Mouse (Mus musculus) forebrain, embryonic 16.5 days (tissue): ENCODE data around the gene Hrct1. TPM values are rescaled to one million over a fixed set of nuclear protein-coding genes. Genes with fewer than 3 reads are reported as not detected.

Source experiments
- ATAC-seq: fragments of 200-750 bp; cut with Nextera tagmentation; 2 replicates; pipeline ENCODE4 v1.8.0; 2017; ENCODE audit warnings: mild to moderate bottlenecking, moderate library complexity
- H3K27ac ChIP-seq: fragments of 300-500 bp; sonication (generic); 2 replicates; pipeline ENCODE4 v1.5.1; 2014; ENCODE audit warnings: low read length, control low read depth
- H3K27me3 ChIP-seq: fragments of 300-500 bp; sonication (generic); replicated peaks from 2 replicates; pipeline ENCODE4 v1.6.1; 2014; ENCODE audit warnings: low read length; ENCODE audit not compliant: control insufficient read depth, insufficient read depth
- H3K36me3 ChIP-seq: fragments of 300-500 bp; sonication (generic); 2 replicates; pipeline ENCODE4 v1.6.1; 2014; ENCODE audit not compliant: control insufficient read depth, insufficient read depth
- H3K4me1 ChIP-seq: fragments of 300-500 bp; sonication (generic); replicated peaks from 2 replicates; pipeline ENCODE4 v1.6.1; 2014; ENCODE audit warnings: low read length; ENCODE audit not compliant: control insufficient read depth, insufficient read depth
- H3K4me2 ChIP-seq: fragments of 300-500 bp; sonication (generic); 2 replicates; pipeline ENCODE4 v1.6.1; 2014; ENCODE audit warnings: mild to moderate bottlenecking, low read length, control low read depth
- H3K4me3 ChIP-seq: fragments of 300-500 bp; sonication (generic); replicated peaks from 2 replicates; pipeline ENCODE4 v1.5.1; 2014; ENCODE audit warnings: mild to moderate bottlenecking, low read length, control low read depth
- H3K9ac ChIP-seq: fragments of 300-500 bp; sonication (generic); replicated peaks from 2 replicates; pipeline ENCODE4 v1.6.1; 2014; ENCODE audit warnings: low read depth, low read length, control low read depth
- H3K9me3 ChIP-seq: fragments of 300-500 bp; sonication (generic); 2 replicates; pipeline ENCODE4 v1.6.1; 2016; ENCODE audit warnings: low read length; ENCODE audit not compliant: control insufficient read depth
- WGBS: fragments of 180-500 bp; shearing (Covaris S2); extraction: QIAGEN DNeasy Blood & Tissue Kit; methylation state at CpG from one replicate; pipeline ENCODE4 v1.1.7; 2014; 5-methylcytosine and 5-hydroxymethylcytosine counted together
- polyA plus RNA-seq: library from polyadenylated mRNA; unstranded; fragments of >200 nt; fragmentation: Nextera tagmentation; extraction: Ambion mirVana; gene quantifications from 2 replicates; pipeline ENCODE4 v1.2.1, GENCODE M21; 2015

Gene Hrct1
- polyA plus RNA-seq, 1 experiment from 2014 or later: 0.47 TPM

DNA sequence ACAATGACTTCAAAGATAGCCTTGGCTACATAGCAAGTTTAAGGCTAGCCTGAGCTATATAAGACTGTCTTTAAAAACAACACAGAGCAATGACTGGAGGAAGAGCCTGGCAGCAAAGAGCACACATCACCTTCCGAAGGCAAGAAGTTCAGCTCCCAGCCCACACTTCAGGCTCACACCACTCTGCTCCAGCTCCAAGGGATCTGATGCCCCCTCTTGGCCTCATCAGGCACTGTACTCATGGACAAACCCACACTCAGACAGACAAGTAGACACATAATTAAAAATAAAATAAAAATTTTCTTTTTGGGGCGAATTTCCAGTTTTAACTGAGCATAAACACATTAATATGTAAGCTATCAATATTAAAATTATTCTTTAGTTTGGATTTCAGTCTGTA is 34.3 kb downstream of the Hrct1 start:
- Histone ChIP-seq H3K4me1 (no peaks in the 10 kb centered on the region), H3K9me3 (no peaks in the 10 kb centered on the region), H3K4me2 (no peak overlapping the region), H3K4me3 (no peak overlapping the region), H3K9ac (no peak overlapping the region), H3K27me3 (no peaks in the 10 kb centered on the region), H3K36me3 (no peaks in the 10 kb centered on the region), H3K27ac (no peak overlapping the region)
- 81% methylated on average over 2 of the region's 2 CpGs for WGBS
- no peak for ATAC-seq

DNA sequence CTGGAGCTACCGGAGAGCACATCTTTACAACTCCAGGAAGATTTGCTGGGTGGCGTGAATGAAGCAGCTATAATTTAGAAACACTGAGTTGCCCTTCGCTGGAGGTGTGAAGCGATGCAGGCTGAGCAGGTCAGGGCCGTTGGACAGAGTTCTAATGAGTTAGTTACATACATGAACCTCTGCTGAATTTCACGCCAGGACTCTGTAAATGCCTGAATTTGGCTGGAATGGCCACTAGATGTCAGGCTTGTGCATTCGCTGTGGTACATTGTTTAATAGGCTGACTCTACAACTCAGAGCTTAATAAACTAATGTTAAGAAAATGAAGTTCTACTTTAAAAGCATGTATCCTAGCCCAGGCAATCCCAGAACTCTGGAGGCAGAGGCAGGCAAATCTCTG is 36.4 kb downstream of the Hrct1 start:
- no peak overlapping the region for H3K4me2 ChIP-seq
- ATAC-seq: no peak
- H3K36me3 ChIP-seq: no peaks in the 10 kb centered on the region
- H3K4me3 ChIP-seq: no peak overlapping the region
- no peak overlapping the region for H3K27ac ChIP-seq
- 23% methylated on average over 7 of the region's 7 CpGs for WGBS
- no peaks in the 10 kb centered on the region for H3K4me1 ChIP-seq
- no peaks in the 10 kb centered on the region for H3K9me3 ChIP-seq
- H3K9ac ChIP-seq: no peak overlapping the region
- H3K27me3 ChIP-seq: no peaks in the 10 kb centered on the region

DNA sequence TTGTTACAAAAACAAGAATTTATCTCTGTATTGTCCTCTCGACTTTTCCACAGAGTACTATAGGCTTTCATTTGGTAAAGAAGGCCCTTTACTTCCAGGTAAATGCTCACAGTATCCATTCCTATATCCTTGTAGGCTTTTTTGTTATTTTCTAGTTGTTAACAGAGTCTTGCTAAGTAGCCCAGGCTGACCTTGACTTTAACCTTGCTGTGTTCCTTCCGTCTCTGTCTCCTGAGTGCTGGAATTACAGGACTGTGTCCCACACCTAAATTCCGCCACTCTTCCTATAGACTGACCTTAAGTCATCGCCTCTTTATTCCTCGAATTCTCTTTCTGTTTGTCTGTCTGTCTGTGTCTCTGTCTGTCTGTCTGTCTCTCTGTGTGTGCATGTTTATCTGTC is 41.4 kb downstream of the Hrct1 start:
- no peak for ATAC-seq
- 88% methylated on average over 5 of the region's 5 CpGs for WGBS
- H3K27ac ChIP-seq: no peak overlapping the region
- no peak overlapping the region for H3K4me3 ChIP-seq
- no peaks in the 10 kb centered on the region for H3K27me3 ChIP-seq
- H3K36me3 ChIP-seq: no peaks in the 10 kb centered on the region
- no peak overlapping the region for H3K9ac ChIP-seq
- no peaks in the 10 kb centered on the region for H3K9me3 ChIP-seq
- no peaks in the 10 kb centered on the region for H3K4me1 ChIP-seq
- no peak overlapping the region for H3K4me2 ChIP-seq

DNA sequence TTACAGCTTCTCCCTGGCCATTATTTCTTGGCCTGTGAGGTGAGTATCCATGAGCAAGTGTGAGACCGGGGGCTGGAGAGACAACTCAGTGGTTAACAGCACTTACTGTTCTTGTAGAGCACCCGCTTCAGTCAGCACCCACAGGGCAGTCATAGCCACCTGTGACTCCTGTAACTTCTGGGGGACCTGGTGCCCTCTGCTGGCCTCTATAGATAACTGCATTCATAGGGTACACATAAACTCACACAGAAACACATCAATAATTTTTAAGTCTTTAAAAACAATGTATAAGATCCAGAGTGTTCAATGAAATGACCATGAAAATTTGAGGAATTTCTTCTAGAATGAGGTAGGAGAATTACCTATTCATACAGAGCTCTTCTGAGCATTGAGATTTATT is 42.4 kb downstream of the Hrct1 start:
- Histone ChIP-seq H3K9ac (no peak overlapping the region), H3K27me3 (no peaks in the 10 kb centered on the region), H3K4me3 (no peak overlapping the region), H3K9me3 (no peaks in the 10 kb centered on the region), H3K4me1 (no peaks in the 10 kb centered on the region), H3K4me2 (no peak overlapping the region), H3K27ac (no peak overlapping the region), H3K36me3 (no peaks in the 10 kb centered on the region)
- 98% methylated on average over 2 of the region's 2 CpGs for whole genome bisulfite sequencing
- no peak for ATAC-seq

GRCm38 (mm10) chr4:43770909-43771308 is 43.9 kb downstream of the Hrct1 start, which contains the start of gene Olfr159:
Gene Olfr159, minus strand, starts transcription at chr4:43771009.
- no peak for ATAC-seq
- Histone ChIP-seq H3K27me3 (no peaks in the 10 kb centered on the region), H3K4me2 (no peak within 1 kb of the TSS), H3K4me1 (no peaks in the 10 kb centered on the region), H3K27ac (no peak within 1 kb of the TSS), H3K9me3 (no peaks in the 10 kb centered on the region), H3K9ac (no peak within 1 kb of the TSS), H3K36me3 (no peaks in the 10 kb centered on the region), H3K4me3 (no peak within 1 kb of the TSS)
- 89% methylated on average over 6 of the region's 6 CpGs for WGBS

DNA sequence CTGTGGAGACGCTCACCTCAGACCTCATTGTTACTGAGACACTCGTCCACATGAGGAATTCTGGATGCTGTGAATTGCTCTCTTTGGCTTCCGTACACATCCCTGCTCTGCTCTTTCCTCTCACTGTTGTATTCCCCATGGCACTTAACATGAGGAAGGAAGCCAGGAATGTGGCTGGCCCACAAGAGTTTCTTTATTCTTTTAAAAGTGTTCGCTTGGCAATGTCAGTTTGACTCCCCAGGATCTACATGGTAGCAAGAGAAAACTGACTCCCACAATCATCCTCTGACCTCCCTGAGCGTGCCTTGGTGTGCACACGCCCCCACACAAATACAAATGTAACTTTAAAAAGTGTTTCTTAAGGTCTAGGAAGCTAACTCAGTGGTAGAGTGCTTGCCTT is 44.6 kb downstream of the Hrct1 start:
- H3K27me3 ChIP-seq: no peaks in the 10 kb centered on the region
- H3K36me3 ChIP-seq: no peaks in the 10 kb centered on the region
- H3K27ac ChIP-seq: no peak overlapping the region
- 61% methylated on average over 6 of the region's 6 CpGs for WGBS
- H3K9ac ChIP-seq: no peak overlapping the region
- no peak overlapping the region for H3K4me2 ChIP-seq
- no peak for ATAC-seq
- no peak overlapping the region for H3K4me3 ChIP-seq
- H3K9me3 ChIP-seq: no peaks in the 10 kb centered on the region
- no peaks in the 10 kb centered on the region for H3K4me1 ChIP-seq

DNA sequence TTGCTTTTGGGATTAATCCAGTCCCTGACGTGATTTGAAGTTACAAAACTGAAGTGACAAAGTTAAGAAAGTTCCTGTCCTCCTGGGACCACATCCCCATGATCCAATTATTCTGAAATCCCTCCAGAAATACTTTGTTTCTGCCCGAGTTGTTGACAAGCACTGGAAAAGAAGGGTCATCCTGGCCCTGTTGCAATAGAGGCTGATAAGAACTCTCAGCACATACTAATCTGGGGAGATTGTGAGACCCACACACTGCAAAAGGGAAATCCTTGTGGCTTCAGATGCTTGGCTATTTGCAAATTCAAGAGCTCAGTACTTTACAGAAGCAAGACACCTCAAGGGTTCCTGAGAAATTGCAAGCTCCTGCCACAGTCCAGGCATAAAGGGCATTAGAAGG is 45.3 kb downstream of the Hrct1 start:
- whole genome bisulfite sequencing: 29% methylated on average over 2 of the region's 2 CpGs
- Histone ChIP-seq H3K27me3 (no peaks in the 10 kb centered on the region), H3K36me3 (no peaks in the 10 kb centered on the region), H3K27ac (no peak overlapping the region), H3K4me2 (no peak overlapping the region), H3K9ac (no peak overlapping the region), H3K4me1 (no peaks in the 10 kb centered on the region), H3K9me3 (no peaks in the 10 kb centered on the region), H3K4me3 (no peak overlapping the region)
- ATAC-seq: no peak

Other genes with a start within 250 kb of the Hrct1 start
- gene Sit1, start 243.5 kb upstream of the Hrct1 start, polyA plus RNA-seq: not detected in 2 replicates
- 62.0 and 63.1 TPM in 2 replicates for gene Ccdc107, start 234.3 kb upstream of the Hrct1 start, polyA plus RNA-seq
- 17.4 and 18.8 TPM in 2 replicates for gene Arhgef39, start 227.5 kb upstream of the Hrct1 start, polyA plus RNA-seq
- 0.16 and 0.20 TPM in 2 replicates for gene Car9, start 220.2 kb upstream of the Hrct1 start, polyA plus RNA-seq
- 10.5 and 13.2 TPM in 2 replicates for gene Tpm2, start 203.4 kb upstream of the Hrct1 start, polyA plus RNA-seq
- 83.5 and 91.1 TPM in 2 replicates for gene Creb3, start 164.9 kb upstream of the Hrct1 start, polyA plus RNA-seq
- gene Tln1, start 164.5 kb upstream of the Hrct1 start, polyA plus RNA-seq: 49.5 and 54.6 TPM in 2 replicates
- gene Rgp1, start 148.5 kb upstream of the Hrct1 start, polyA plus RNA-seq: 27.0 and 30.5 TPM in 2 replicates
- 62.3 and 64.6 TPM in 2 replicates for gene Gba2, start 148.3 kb upstream of the Hrct1 start, polyA plus RNA-seq
- gene Msmp, start 142.7 kb upstream of the Hrct1 start, polyA plus RNA-seq: 1.5 and 1.7 TPM in 2 replicates
- 13.3 and 15.0 TPM in 2 replicates for gene Npr2, start 95.3 kb upstream of the Hrct1 start, polyA plus RNA-seq
- gene Spag8, start 73.6 kb upstream of the Hrct1 start, polyA plus RNA-seq: 5.2 and 5.8 TPM in 2 replicates
- gene Hint2, start 70.7 kb upstream of the Hrct1 start, polyA plus RNA-seq: 61.1 and 66.3 TPM in 2 replicates
- gene Tmem8b, start 58.2 kb upstream of the Hrct1 start, polyA plus RNA-seq: 14.6 and 15.5 TPM in 2 replicates
- gene Fam221b, start 58.0 kb upstream of the Hrct1 start, polyA plus RNA-seq: 1.3 and 1.5 TPM in 2 replicates
- not detected in 2 replicates for gene Olfr70, start 26.4 kb upstream of the Hrct1 start, polyA plus RNA-seq
- gene Olfr71, start 16.9 kb upstream of the Hrct1 start, polyA plus RNA-seq: 0.09 TPM in 1 of 2 replicates, not detected in the other
- 0.10 and 0.16 TPM in 2 replicates for gene Spaar, start 2.8 kb downstream of the Hrct1 start, polyA plus RNA-seq
- not detected in 2 replicates for gene Olfr159, start 43.8 kb downstream of the Hrct1 start, polyA plus RNA-seq
- not detected in 2 replicates for gene Olfr156, start 96.7 kb downstream of the Hrct1 start, polyA plus RNA-seq
- gene Olfr157, start 113.0 kb downstream of the Hrct1 start, polyA plus RNA-seq: not detected in 2 replicates
- not detected in 2 replicates for gene Olfr155, start 124.4 kb downstream of the Hrct1 start, polyA plus RNA-seq
- 4.8 and 5.1 TPM in 2 replicates for gene Reck, start 148.3 kb downstream of the Hrct1 start, polyA plus RNA-seq
- 27.2 and 28.8 TPM in 2 replicates for gene Glipr2, start 230.2 kb downstream of the Hrct1 start, polyA plus RNA-seq